Mouse (Mus musculus) MEL (cell line): ENCODE measurements around the gene Lims1. TPM values are rescaled to one million over a fixed set of nuclear protein-coding genes. Genes with fewer than 3 reads are reported as not detected.

ENCODE experiments used
- DNase-seq: peaks from one replicate; pipeline ENCODE4 v3.0.0; 2011; ENCODE audit warnings: low read depth, low spot score
- H3K27ac ChIP-seq: 2 replicates; pipeline ENCODE4 v1.5.1; 2012; ENCODE audit warnings: low read depth, mild to moderate bottlenecking, control low read depth, low read length, moderate library complexity; ENCODE audit not compliant: control insufficient read depth
- H3K27me3 ChIP-seq, 2 experiments: fragments of 150-350 bp in 1 of 2; sonication (generic) in 1 of 2; 2 replicates each; pipeline ENCODE4 v1.6.1; 2012; ENCODE audit warnings: low read length in 2 of 2, mild to moderate bottlenecking in 2 of 2, improper control_type of control experiment in 1 of 2, moderate library complexity in 1 of 2; ENCODE audit not compliant: insufficient read depth in 2 of 2, control insufficient read depth in 1 of 2
- H3K36me3 ChIP-seq, 2 experiments: 2 replicates each; pipeline ENCODE4 v1.6.1; 2012 to 2014; ENCODE audit warnings: low read length in 2 of 2, improper control_type of control experiment in 1 of 2, inconsistent platforms in 1 of 2, mild to moderate bottlenecking in 1 of 2; ENCODE audit not compliant: insufficient read depth in 2 of 2, control insufficient read depth in 1 of 2
- H3K4me1 ChIP-seq, 2 experiments: fragments of 150-350 bp in 1 of 2; sonication (generic) in 1 of 2; 2 replicates each; pipeline ENCODE4 v1.6.1; 2012; ENCODE audit warnings: low read length in 2 of 2, improper control_type of control experiment in 1 of 2, mild to moderate bottlenecking in 1 of 2; ENCODE audit not compliant: insufficient read depth in 2 of 2, control insufficient read depth in 1 of 2
- H3K4me3 ChIP-seq, 2 experiments: fragments of 150-350 bp in 1 of 2; sonication (generic) in 1 of 2; 2 replicates each; pipeline ENCODE4 v1.5.1; 2012; ENCODE audit warnings: low read depth in 2 of 2, low read length in 2 of 2, mild to moderate bottlenecking in 2 of 2, moderate library complexity in 2 of 2, control low read depth in 1 of 2, improper control_type of control experiment in 1 of 2; ENCODE audit not compliant: control insufficient read depth in 1 of 2, insufficient read depth in 1 of 2
- H3K79me2 ChIP-seq: 2 replicates; pipeline ENCODE4 v1.6.1; 2012; ENCODE audit warnings: mild to moderate bottlenecking, low read length, moderate library complexity; ENCODE audit not compliant: control insufficient read depth, poor library complexity, insufficient read depth
- H3K9ac ChIP-seq: 2 replicates; pipeline ENCODE4 v1.6.1; 2012; ENCODE audit warnings: low read depth, mild to moderate bottlenecking, control low read depth, low read length, moderate library complexity; ENCODE audit not compliant: control insufficient read depth, poor library complexity, severe bottlenecking
- H3K9me3 ChIP-seq: fragments of 150-350 bp; sonication (generic); replicated peaks from 2 replicates; pipeline ENCODE4 v1.6.1; 2012; ENCODE audit warnings: mild to moderate bottlenecking, low read length, improper control_type of control experiment, moderate library complexity; ENCODE audit not compliant: insufficient read depth
- BHLHE40 ChIP-seq: IDR thresholded peaks from 2 replicates; pipeline ENCODE4 v1.6.1; 2012; ENCODE audit warnings: low read depth, mild to moderate bottlenecking, inconsistent platforms, low read length, improper control_type of control experiment, borderline replicate concordance
- CHD1 ChIP-seq: IDR thresholded peaks from 2 replicates; pipeline ENCODE4 v1.6.1; 2012; ENCODE audit warnings: low read depth, mild to moderate bottlenecking, inconsistent platforms, low read length, improper control_type of control experiment
- CTCF ChIP-seq, 3 experiments: IDR thresholded peaks in 2 of 3; conservative IDR thresholded peaks in 1 of 3; 2 replicates each; pipeline ENCODE4 v1.5.1; 2011 to 2012; ENCODE audit warnings: low read length in 3 of 3, low read depth in 2 of 3, mild to moderate bottlenecking in 2 of 3, improper control_type of control experiment in 1 of 3, inconsistent platforms in 1 of 3, mixed read lengths in 1 of 3, moderate library complexity in 1 of 3; ENCODE audit not compliant: control insufficient read depth in 1 of 3, insufficient read depth in 1 of 3, poor library complexity in 1 of 3, severe bottlenecking in 1 of 3
- EP300 ChIP-seq, 2 experiments: IDR thresholded peaks; 2 replicates each; pipeline ENCODE4 v1.6.1; 2011; ENCODE audit warnings: improper control_type of control experiment in 2 of 2, low read length in 2 of 2, low read depth in 1 of 2, mild to moderate bottlenecking in 1 of 2
- GABPA ChIP-seq: IDR thresholded peaks from 2 replicates; pipeline ENCODE4 v1.6.1; 2012; ENCODE audit warnings: low read depth, mild to moderate bottlenecking, inconsistent platforms, low read length, improper control_type of control experiment, moderate library complexity
- MAFK ChIP-seq: IDR thresholded peaks from 2 replicates; pipeline ENCODE4 v1.6.1; 2011; ENCODE audit warnings: low read depth, mild to moderate bottlenecking, low read length, improper control_type of control experiment, borderline replicate concordance
- MAZ ChIP-seq: IDR thresholded peaks from 2 replicates; pipeline ENCODE4 v1.6.1; 2012; ENCODE audit warnings: low read depth, mild to moderate bottlenecking, inconsistent platforms, low read length, improper control_type of control experiment
- NELFE ChIP-seq: IDR thresholded peaks from 2 replicates; pipeline ENCODE4 v1.6.1; 2011; ENCODE audit warnings: low read depth, low read length, improper control_type of control experiment
- NRF1 ChIP-seq: IDR thresholded peaks from 2 replicates; pipeline ENCODE4 v1.6.1; 2014; ENCODE audit warnings: low read depth, mild to moderate bottlenecking, inconsistent platforms, low read length, improper control_type of control experiment, moderate library complexity; ENCODE audit not compliant: poor library complexity, insufficient read depth, severe bottlenecking
- RCOR1 ChIP-seq: IDR thresholded peaks from 2 replicates; pipeline ENCODE4 v1.6.1; 2012; ENCODE audit warnings: low read depth, mild to moderate bottlenecking, inconsistent platforms, low read length, improper control_type of control experiment
- SMC3 ChIP-seq: IDR thresholded peaks from 2 replicates; pipeline ENCODE4 v1.6.1; 2011; ENCODE audit warnings: low read depth, low read length, improper control_type of control experiment
- TBP ChIP-seq: IDR thresholded peaks from 2 replicates; pipeline ENCODE4 v1.8.0; 2011; ENCODE audit warnings: low read depth, low read length, improper control_type of control experiment
- TCF12 ChIP-seq: IDR thresholded peaks from 2 replicates; pipeline ENCODE4 v1.6.1; 2014; ENCODE audit warnings: low read depth, mild to moderate bottlenecking, inconsistent platforms, low read length, improper control_type of control experiment, moderate library complexity
- USF1 ChIP-seq: IDR thresholded peaks from 2 replicates; pipeline ENCODE4 v1.6.1; 2014; ENCODE audit warnings: low read depth, mild to moderate bottlenecking, inconsistent platforms, low read length, improper control_type of control experiment, moderate library complexity
- USF2 ChIP-seq, 2 experiments: IDR thresholded peaks; 2 replicates each; pipeline ENCODE4 v1.6.1; 2011 to 2012; ENCODE audit warnings: improper control_type of control experiment in 2 of 2, low read length in 2 of 2, borderline replicate concordance in 1 of 2, inconsistent platforms in 1 of 2, low read depth in 1 of 2, mild to moderate bottlenecking in 1 of 2; ENCODE audit not compliant: insufficient read depth in 1 of 2
- ZC3H11A ChIP-seq: IDR thresholded peaks from 2 replicates; pipeline ENCODE4 v1.6.1; 2012; ENCODE audit warnings: low read depth, mild to moderate bottlenecking, inconsistent platforms, low read length, improper control_type of control experiment
- ZMIZ1 ChIP-seq: IDR thresholded peaks from 2 replicates; pipeline ENCODE4 v1.6.1; 2012; ENCODE audit warnings: low read depth, mild to moderate bottlenecking, inconsistent platforms, low read length, improper control_type of control experiment, moderate library complexity
- ZNF384 ChIP-seq: IDR thresholded peaks from 2 replicates; pipeline ENCODE4 v1.6.1; 2012; ENCODE audit warnings: low read depth, mild to moderate bottlenecking, inconsistent platforms, low read length, improper control_type of control experiment
- polyA plus RNA-seq, 2 experiments: library from polyadenylated mRNA; stranded (reverse) in 1 of 2; unstranded in 1 of 2; fragments of >175 nt in 1 of 2; fragments of >200 nt in 1 of 2; gene quantifications; 2 replicates each; pipeline versions ENCODE4 v1.2.1 to v1.2.4; 2012; ENCODE audit warnings: low replicate concordance in 2 of 2, low read depth in 1 of 2; ENCODE audit not compliant: insufficient read length in 2 of 2, insufficient read depth in 1 of 2, missing spikeins in 1 of 2
- total RNA-seq: library from RNA; depleted of rRNA; stranded (reverse); fragments of 300-350 nt; gene quantifications from 2 replicates; pipeline ENCODE4 v1.2.3, GENCODE M21; 2012

Gene Lims1
- total and polyA plus RNA-seq, 3 experiments, result 24.9 to 28.5 TPM; not detected in 1

- no peak for TF ChIP-seq ZMIZ1
- TF ChIP-seq MAFK, result no peak
- TF ChIP-seq TCF12, result no peak
- no peak for TF ChIP-seq SMC3
- TF ChIP-seq GABPA, result no peak
- no peak for TF ChIP-seq USF2 (IDR thresholded peaks at IDR 0.05; ENCODE audit: borderline replicate concordance in 1 of 2, insufficient read depth in 1 of 2, low read depth in 1 of 2, low read length in 2 of 2)
- no peak for TF ChIP-seq NELFE
- no peak for TF ChIP-seq ZNF384
- TF ChIP-seq NRF1, result no peak
- TF ChIP-seq ZC3H11A, result no peak
- no peak for TF ChIP-seq TBP
- Histone ChIP-seq H3K36me3 (peaks cover 0 to 15% of the 10 kb centered on the region in 2 experiments; a peak in 2 of 4 replicates), H3K27me3 (no peaks in the 10 kb centered on the region), H3K9me3 (no peaks in the 10 kb centered on the region), H3K4me1 (no peaks in the 10 kb centered on the region), H3K79me2 (no peaks in the 10 kb centered on the region), H3K9ac (no peak overlapping the region), H3K4me3 (no peak overlapping the region), H3K27ac (no peak overlapping the region)
- no peak for DNase-seq
Measured at GRCm38 (mm10) chr10:58418290-58418971, 95.2 kb downstream of the Lims1 start.

DNA sequence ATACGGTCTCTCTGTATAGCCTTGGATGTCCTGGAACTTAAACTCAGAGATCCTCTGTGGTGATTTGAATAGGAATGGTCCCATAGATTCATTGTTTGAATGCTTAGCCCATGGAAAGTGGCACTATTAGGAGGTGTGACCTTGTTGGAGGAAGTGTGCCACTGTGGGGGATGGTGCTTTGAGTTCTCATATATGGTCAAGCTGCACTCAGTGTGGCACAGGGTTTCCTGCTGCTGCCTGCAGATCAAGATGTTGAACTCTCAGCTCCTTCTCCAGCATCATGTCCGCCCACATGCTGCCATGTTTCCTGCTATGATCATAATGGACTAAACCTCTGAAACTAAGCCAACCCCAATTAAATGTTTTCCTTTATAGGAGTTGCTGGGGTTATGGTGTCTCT is 104.7 kb downstream of the Lims1 start:
- no peak overlapping the region for H3K9ac ChIP-seq
- no peak overlapping the region for H3K4me3 ChIP-seq
- no peaks in the 10 kb centered on the region for H3K27me3 ChIP-seq
- TF ChIP-seq CHD1 (no peak), MAZ (no peak), CTCF (IDR thresholded peaks at IDR 0.05 in 2 of 3, conservative IDR thresholded peaks at IDR 0.05 in 1 of 3; ENCODE audit: control insufficient read depth in 1 of 3, insufficient read depth in 1 of 3, low read depth in 2 of 3, low read length in 3 of 3, poor library complexity in 1 of 3, severe bottlenecking in 1 of 3) (no peak), RCOR1 (no peak), SMC3 (no peak), BHLHE40 (no peak), USF1 (no peak), MAFK (no peak), TBP (no peak), ZC3H11A (no peak), EP300 (IDR thresholded peaks at IDR 0.05; ENCODE audit: low read depth in 1 of 2, low read length in 2 of 2) (no peak)
- TF ChIP-seq, all 39 proteins: peak for 0
- Histone ChIP-seq H3K27ac (no peak overlapping the region), H3K36me3 (peaks cover 0 to 4% of the 10 kb centered on the region in 2 experiments; a peak in 1 of 4 replicates), H3K79me2 (no peaks in the 10 kb centered on the region), H3K4me1 (no peaks in the 10 kb centered on the region), H3K9me3 (no peaks in the 10 kb centered on the region)
- DNase-seq, result no peak
